Mouse (Mus musculus) embryonic facial prominence, embryonic 10.5 days (tissue): Measurements from ENCODE around the gene Prom1. TPM values are rescaled to one million over a fixed set of nuclear protein-coding genes. Genes with fewer than 3 reads are reported as not detected.

Experiments
- DNase-seq: peaks from one replicate; pipeline ENCODE4 v3.0.0-alpha.2; 2017; ENCODE audit warnings: low spot score
- H3K27ac ChIP-seq: fragments of 300-500 bp; sonication (generic); replicated peaks from 2 replicates; pipeline ENCODE4 v1.5.1; 2016; ENCODE audit warnings: mild to moderate bottlenecking
- H3K27me3 ChIP-seq: fragments of 300-500 bp; sonication (generic); replicated peaks from 2 replicates; pipeline ENCODE4 v1.6.1; 2016; ENCODE audit warnings: low read depth, mild to moderate bottlenecking; ENCODE audit not compliant: poor library complexity, severe bottlenecking
- H3K36me3 ChIP-seq: fragments of 300-500 bp; sonication (generic); replicated peaks from 2 replicates; pipeline ENCODE4 v1.6.1; 2016; ENCODE audit warnings: mild to moderate bottlenecking, moderate library complexity
- H3K4me1 ChIP-seq: fragments of 300-500 bp; sonication (generic); 2 replicates; pipeline ENCODE4 v1.6.1; 2016
- H3K4me3 ChIP-seq: fragments of 300-500 bp; sonication (generic); 2 replicates; pipeline ENCODE4 v1.5.1; 2016; ENCODE audit warnings: mild to moderate bottlenecking, moderate library complexity
- H3K9me3 ChIP-seq: fragments of 300-500 bp; sonication (generic); 2 replicates; pipeline ENCODE4 v1.6.1; 2016; ENCODE audit warnings: mild to moderate bottlenecking
- WGBS: fragments of 180-500 bp; shearing (Covaris S2); methylation state at CpG from one replicate; pipeline ENCODE4 v1.1.7; 2016; 5-methylcytosine and 5-hydroxymethylcytosine counted together
- polyA plus RNA-seq: library from polyadenylated mRNA; unstranded; fragments of >200 nt; fragmentation: Nextera tagmentation; extraction: Ambion mirVana; gene quantifications from 2 replicates; pipeline ENCODE4 v1.2.1, GENCODE M21; 2016

The Prom1 gene
- polyA plus RNA-seq, 1 experiment from 2014 or later, result 102 TPM

- Histone ChIP-seq H3K9me3 (no peaks in the 10 kb centered on the region), H3K4me1 (no peaks in the 10 kb centered on the region), H3K27ac (no peak overlapping the region), H3K27me3 (no peaks in the 10 kb centered on the region), H3K36me3 (peaks cover 39% of the 10 kb centered on the region), H3K4me3 (no peak overlapping the region)
- WGBS, result 90% methylated on average over 2 of the region's 2 CpGs
- no peak for DNase-seq
These were observed 106.9 kb downstream of the Prom1 start for GRCm38 (mm10) chr5:43994981-43995380.

GRCm38 (mm10) chr5:43990316-43990715 lies 111.5 kb downstream of the Prom1 start:
- no peak overlapping the region for H3K4me3 ChIP-seq
- peak; percentile 64 for DNase-seq
- 0 out of 2 replicates have a peak, but pooled peaks cover 3% of the 10 kb centered on the region for H3K27me3 ChIP-seq
- no peaks in the 10 kb centered on the region; the same call in 1 of the 2 replicates for H3K4me1 ChIP-seq
- WGBS, result 54% methylated on average over 6 of the region's 6 CpGs
- no peaks in the 10 kb centered on the region for H3K9me3 ChIP-seq
- no peak overlapping the region for H3K27ac ChIP-seq
- 0 out of 2 replicates have a peak, but pooled peaks cover 3% of the 10 kb centered on the region for H3K36me3 ChIP-seq

DNA sequence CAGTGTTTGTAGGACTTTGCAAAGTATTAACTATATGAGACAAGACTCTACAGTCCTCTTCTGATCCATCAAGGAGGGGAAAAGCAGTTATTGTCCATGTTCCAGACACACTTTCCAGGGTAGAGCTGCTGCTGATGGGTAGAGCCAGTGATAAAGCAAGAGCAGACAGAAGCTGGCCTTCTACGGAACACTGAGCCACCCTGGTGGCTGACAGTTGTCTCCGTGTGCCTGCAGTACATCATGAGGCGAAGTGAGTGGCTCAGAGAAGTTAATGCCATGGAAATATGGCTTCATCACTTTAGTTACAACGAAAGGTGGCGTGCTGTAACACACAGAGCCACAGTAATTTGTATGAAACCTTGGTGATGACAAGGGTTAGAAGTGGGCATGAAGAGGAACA lies 112.8 kb downstream of the Prom1 start:
- 79% methylated on average over 5 of the region's 5 CpGs for WGBS
- Histone ChIP-seq H3K4me3 (no peak overlapping the region), H3K4me1 (no peaks in the 10 kb centered on the region; the same call in 1 of the 2 replicates), H3K27ac (no peak overlapping the region), H3K36me3 (0 out of 2 replicates have a peak, but pooled peaks cover 3% of the 10 kb centered on the region), H3K9me3 (no peaks in the 10 kb centered on the region), H3K27me3 (0 out of 2 replicates have a peak, but pooled peaks cover 3% of the 10 kb centered on the region)
- no peak for DNase-seq

DNA sequence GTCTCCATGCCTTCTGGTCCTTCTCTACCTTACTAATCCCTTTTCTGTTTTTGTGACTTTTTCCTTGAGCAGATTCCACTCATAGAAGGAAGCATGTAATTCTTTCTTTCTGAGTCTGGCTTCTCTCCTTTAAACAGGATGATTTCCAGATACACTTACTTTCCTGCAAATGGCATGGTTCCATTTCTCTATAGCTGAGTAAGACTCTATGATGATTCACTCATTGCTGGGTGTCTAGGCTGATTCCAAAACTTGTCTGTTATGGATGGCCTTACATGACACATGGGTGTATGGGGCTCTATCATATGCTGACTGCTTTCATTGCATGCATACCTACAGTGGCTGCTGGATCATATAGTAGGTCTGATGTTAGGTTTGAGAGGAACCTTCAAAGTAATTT lies 115.6 kb downstream of the Prom1 start:
- Histone ChIP-seq H3K4me3 (no peak overlapping the region), H3K4me1 (peaks cover 6% of the 10 kb centered on the region)

DNA sequence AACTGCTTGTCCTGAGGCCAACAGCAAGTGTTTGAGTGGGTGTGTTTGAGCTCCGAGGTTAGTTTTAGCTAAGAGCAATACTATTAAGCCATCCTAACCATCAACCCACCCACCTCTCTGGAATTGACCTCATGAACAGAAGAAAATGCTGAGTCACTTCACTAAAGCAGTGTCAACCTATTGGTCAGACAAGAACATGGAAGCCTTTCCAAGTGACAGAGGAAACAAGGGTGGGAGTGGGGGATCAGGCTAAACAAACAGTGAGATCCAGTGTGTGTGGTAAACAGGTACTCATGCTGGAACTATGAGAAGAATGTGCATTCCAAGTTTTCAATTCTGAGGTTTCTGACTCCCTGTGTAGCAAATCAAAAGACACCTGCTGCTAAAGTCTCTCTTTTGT lies 118.9 kb downstream of the Prom1 start:
- DNase-seq, result no peak
- no peak overlapping the region for H3K27ac ChIP-seq
- H3K9me3 ChIP-seq, result no peaks in the 10 kb centered on the region
- no peaks in the 10 kb centered on the region for H3K36me3 ChIP-seq
- no peak overlapping the region for H3K4me3 ChIP-seq
- 66% methylated on average over 1 of the region's 1 CpGs for WGBS
- H3K27me3 ChIP-seq, result peaks cover 3% of the 10 kb centered on the region; the same call in 1 of the 2 replicates
- peaks cover 6% of the 10 kb centered on the region for H3K4me1 ChIP-seq

More for the DNA sequence above, 115.6 kb downstream of the Prom1 start:
- no peak for DNase-seq
- no peaks in the 10 kb centered on the region for H3K9me3 ChIP-seq
- no peaks in the 10 kb centered on the region for H3K36me3 ChIP-seq
- H3K27ac ChIP-seq, result no peak overlapping the region
- 0 out of 2 replicates have a peak, but pooled peaks cover 3% of the 10 kb centered on the region for H3K27me3 ChIP-seq

DNA sequence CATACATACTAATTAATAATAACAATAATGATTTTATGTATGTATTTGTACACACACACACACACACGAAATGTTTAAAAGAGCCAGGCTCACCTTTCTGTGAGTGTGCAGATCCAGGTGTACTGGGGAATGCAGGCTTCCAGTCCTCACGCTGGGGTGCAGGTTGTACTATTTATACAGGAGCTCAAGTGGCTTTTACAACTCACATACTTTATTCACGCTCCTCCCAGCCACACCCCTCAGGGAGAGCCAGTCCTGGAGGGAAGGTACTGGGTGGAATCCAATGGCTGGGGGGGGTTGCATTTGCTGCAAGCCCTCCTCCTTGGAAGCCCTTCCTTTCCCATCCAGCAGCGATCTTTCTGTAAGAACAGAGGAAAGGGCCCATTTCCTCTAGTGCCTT lies 120.2 kb downstream of the Prom1 start, which contains the start of gene Fgfbp1:
Gene Fgfbp1 (minus strand): TSS at position 160 of the 400 bp plus-strand sequence.
- no peak for DNase-seq
- H3K36me3 ChIP-seq, result no peaks in the 10 kb centered on the region
- 56% methylated on average over 4 of the region's 4 CpGs for WGBS
- peaks cover 3% of the 10 kb centered on the region; the same call in 1 of the 2 replicates for H3K27me3 ChIP-seq
- peaks cover 6% of the 10 kb centered on the region; the same call in 1 of the 2 replicates for H3K4me1 ChIP-seq
- no peaks in the 10 kb centered on the region for H3K9me3 ChIP-seq
- no peak within 1 kb of the TSS for H3K4me3 ChIP-seq
- no peak within 1 kb of the TSS for H3K27ac ChIP-seq

DNA sequence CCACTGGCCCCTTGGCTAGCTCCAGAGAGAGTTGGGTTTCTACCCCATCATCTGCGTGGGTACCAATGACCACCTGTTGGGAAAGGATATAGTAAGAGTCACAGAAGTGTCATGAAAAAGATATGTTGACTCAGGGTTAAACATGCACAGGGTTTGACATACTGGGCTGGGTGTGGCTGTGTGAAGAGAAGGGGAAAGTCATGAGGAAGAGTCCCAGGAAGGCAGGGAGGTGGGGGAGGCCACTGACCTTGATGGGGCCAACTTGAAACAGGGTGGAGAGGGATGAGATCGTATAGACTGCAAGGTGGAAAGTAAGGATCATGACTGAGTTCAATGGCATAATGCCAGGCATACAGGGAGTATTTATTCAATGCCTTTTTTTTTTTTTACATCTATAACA lies 121.4 kb downstream of the Prom1 start:
- WGBS, result 80% methylated on average over 2 of the region's 2 CpGs
- no peaks in the 10 kb centered on the region; the same call in 1 of the 2 replicates for H3K27me3 ChIP-seq
- no peaks in the 10 kb centered on the region for H3K36me3 ChIP-seq
- no peak overlapping the region for H3K4me3 ChIP-seq
- no peak for DNase-seq
- H3K27ac ChIP-seq, result no peak overlapping the region
- peaks cover 6% of the 10 kb centered on the region; the same call in 1 of the 2 replicates for H3K4me1 ChIP-seq
- H3K9me3 ChIP-seq, result no peaks in the 10 kb centered on the region

DNA sequence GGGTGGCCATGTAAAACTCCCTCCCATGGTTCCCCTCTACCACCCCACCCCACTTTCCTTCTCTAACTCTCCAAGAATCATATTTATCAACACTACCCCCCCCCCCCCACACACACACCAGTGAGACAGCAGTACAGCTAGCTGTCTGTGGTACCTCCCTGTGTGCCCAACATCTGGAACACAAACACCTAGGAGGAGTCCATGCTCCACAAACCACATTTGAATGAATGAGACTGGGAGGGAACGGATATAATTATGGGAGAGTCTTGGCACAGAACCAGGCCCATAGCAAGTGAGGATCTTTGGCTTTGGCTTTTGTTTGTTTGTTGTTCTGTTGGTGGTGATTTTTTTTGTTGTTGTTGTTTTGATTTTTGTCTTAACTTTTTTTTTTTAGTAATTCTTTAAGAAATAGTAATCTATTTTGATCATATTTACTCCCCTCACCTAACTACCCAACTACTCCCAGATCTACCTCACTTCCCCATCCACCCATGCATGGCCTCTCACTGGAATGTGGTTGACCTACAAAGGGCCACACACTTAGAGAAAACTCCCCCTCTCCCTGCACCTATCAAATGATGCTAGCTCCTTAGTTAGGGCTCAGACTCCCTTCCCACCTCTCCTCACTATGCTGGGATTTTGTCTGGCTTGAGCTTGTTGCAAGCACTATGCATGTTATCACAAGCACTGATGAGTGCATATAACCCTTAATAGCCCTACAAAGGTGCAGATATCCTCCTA lies 124.8 kb downstream of the Prom1 start:
- Histone ChIP-seq H3K36me3 (no peaks in the 10 kb centered on the region), H3K4me1 (peaks cover 5% of the 10 kb centered on the region; the same call in 1 of the 2 replicates), H3K27ac (no peak overlapping the region), H3K27me3 (no peaks in the 10 kb centered on the region; the same call in 1 of the 2 replicates), H3K9me3 (no peaks in the 10 kb centered on the region), H3K4me3 (no peak overlapping the region)
- no peak for DNase-seq
- 90% methylated on average over 1 of the region's 1 CpGs for WGBS

DNA sequence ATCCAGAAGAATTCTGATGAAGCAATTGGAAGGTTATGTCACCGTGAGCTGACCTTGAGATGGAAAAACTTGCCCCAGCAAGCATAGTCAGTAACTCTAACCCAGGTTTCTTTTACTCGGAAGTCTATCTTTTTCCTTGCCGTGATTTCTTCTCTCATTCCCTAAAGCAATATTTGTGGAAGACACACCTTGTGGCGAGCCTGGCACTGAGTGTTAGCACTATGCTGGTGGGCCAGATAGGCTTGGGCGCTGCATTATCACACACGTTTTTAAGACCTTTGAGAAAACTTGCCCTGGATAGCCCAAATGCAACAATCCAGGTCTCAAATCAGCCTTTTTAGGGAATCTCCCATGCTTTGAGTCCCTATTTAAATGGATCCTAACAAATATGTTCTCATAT lies 127.7 kb downstream of the Prom1 start:
- Histone ChIP-seq H3K4me1 (no peaks in the 10 kb centered on the region), H3K36me3 (no peaks in the 10 kb centered on the region), H3K4me3 (no peak overlapping the region), H3K9me3 (no peaks in the 10 kb centered on the region), H3K27me3 (no peaks in the 10 kb centered on the region), H3K27ac (no peak overlapping the region)
- 83% methylated on average over 6 of the region's 6 CpGs for WGBS
- DNase-seq, result no peak

- H3K27me3 ChIP-seq, result no peaks in the 10 kb centered on the region
- no peak overlapping the region for H3K27ac ChIP-seq
- no peak for DNase-seq
These were observed 130.7 kb downstream of the Prom1 start for GRCm38 (mm10) chr5:43971156-43971555.

DNA sequence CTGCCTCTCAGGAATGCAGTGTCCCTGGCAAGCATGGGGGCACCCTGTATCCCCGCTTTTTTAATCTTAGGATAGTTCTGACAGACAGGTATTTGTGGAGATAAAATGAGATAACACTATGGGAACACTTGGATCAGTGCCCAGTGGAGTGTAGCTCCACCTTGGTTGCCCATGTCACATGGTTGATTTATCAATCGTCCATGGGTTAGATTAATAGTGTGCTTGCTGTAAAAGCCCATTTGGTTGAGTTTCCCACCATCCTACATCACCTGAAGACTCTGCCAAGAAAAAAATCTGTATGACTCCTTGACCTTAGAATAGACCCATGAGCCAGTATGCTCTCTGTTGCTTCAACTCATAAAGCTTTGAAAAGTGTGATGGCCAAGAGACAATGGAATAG lies 131.3 kb downstream of the Prom1 start:
- Histone ChIP-seq H3K9me3 (no peaks in the 10 kb centered on the region), H3K36me3 (no peaks in the 10 kb centered on the region), H3K4me1 (no peaks in the 10 kb centered on the region), H3K4me3 (no peak overlapping the region), H3K27me3 (no peaks in the 10 kb centered on the region), H3K27ac (no peak overlapping the region)
- DNase-seq, result no peak
- WGBS, result 88% methylated on average over 2 of the region's 2 CpGs

More at GRCm38 (mm10) chr5:43971156-43971555, 130.7 kb downstream of the Prom1 start:
- no peaks in the 10 kb centered on the region for H3K9me3 ChIP-seq
- H3K4me1 ChIP-seq, result no peaks in the 10 kb centered on the region
- 83% methylated on average over 2 of the region's 2 CpGs for WGBS
- H3K36me3 ChIP-seq, result no peaks in the 10 kb centered on the region
- H3K4me3 ChIP-seq, result no peak overlapping the region

DNA sequence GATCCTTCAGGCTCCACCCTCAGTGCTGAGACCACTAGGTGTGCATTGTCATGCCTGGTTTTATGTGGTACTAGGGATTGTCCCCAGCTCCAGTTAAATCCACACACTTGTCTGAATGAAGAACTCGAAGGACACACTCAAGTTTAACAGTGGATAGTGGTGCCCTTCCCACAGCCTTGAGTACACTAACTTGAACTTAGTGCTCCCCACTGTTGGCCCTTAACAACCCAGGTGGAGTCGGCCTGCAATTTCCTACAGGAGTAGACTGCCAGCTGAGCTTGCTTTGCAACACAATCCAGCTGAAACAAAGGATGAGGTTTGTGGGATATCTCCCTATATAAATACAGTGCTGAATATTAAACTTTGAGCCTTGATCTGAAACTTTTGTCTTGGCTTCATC lies 133.2 kb downstream of the Prom1 start:
- H3K27me3 ChIP-seq, result no peaks in the 10 kb centered on the region

DNA sequence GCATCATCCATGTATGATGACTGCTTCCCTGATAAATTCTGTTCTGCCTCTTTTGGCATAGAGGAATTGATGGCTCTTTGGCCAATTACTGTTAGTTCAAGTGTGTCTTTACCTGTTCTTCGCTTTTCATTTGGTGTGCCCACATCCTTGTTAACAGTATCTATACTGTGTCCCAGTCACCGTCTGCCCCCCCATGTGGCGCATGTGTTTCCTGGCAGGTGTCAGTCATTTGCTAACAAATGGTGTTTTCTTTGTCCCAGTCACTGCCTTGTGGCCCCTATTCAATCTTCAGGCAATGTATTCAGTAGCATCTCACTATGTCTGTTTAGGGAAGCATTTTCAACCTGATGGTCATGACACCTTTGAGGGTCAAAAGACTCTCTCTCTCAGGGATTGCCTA lies 140.8 kb downstream of the Prom1 start:
- H3K4me3 ChIP-seq, result no peak overlapping the region
- no peak for DNase-seq
- H3K9me3 ChIP-seq, result no peaks in the 10 kb centered on the region
- no peaks in the 10 kb centered on the region for H3K36me3 ChIP-seq
- H3K27me3 ChIP-seq, result no peaks in the 10 kb centered on the region
- no peak overlapping the region for H3K27ac ChIP-seq
- no peaks in the 10 kb centered on the region for H3K4me1 ChIP-seq
- 90% methylated on average over 3 of the region's 3 CpGs for WGBS

More for the DNA sequence above, 133.2 kb downstream of the Prom1 start:
- 73% methylated on average over 2 of the region's 2 CpGs for WGBS
- H3K9me3 ChIP-seq, result no peaks in the 10 kb centered on the region
- no peak overlapping the region for H3K4me3 ChIP-seq
- no peaks in the 10 kb centered on the region for H3K4me1 ChIP-seq
- no peak overlapping the region for H3K27ac ChIP-seq
- no peaks in the 10 kb centered on the region for H3K36me3 ChIP-seq
- no peak for DNase-seq
